Mouse (Mus musculus) thymus, postnatal 25 days (tissue): ENCODE data around the gene Nanos1.

ENCODE experiments used
- DNase-seq: peaks from one replicate; pipeline ENCODE4 v3.0.0; 2022

Gene Nanos1

DNA sequence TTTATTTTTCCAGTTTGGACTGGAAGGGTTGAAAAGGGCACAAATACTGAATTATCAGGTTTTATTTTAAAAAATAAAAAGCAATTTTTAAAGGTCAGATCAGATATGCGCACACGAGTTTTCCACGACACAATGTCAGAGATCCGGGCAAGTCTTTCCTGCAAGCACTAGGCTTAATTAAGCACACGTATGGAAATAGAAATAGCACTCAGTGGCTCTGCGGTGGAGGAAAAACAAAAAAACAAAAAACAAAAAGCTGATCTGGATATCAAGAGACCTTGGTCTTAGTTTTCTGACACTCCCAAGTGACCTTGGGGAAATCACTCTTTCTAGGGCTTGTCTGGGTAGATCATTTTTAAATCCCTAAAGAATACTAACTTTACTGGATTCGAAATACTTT, 33.7 kb downstream of the Nanos1 start:
- DNase-seq, result no peak

DNA sequence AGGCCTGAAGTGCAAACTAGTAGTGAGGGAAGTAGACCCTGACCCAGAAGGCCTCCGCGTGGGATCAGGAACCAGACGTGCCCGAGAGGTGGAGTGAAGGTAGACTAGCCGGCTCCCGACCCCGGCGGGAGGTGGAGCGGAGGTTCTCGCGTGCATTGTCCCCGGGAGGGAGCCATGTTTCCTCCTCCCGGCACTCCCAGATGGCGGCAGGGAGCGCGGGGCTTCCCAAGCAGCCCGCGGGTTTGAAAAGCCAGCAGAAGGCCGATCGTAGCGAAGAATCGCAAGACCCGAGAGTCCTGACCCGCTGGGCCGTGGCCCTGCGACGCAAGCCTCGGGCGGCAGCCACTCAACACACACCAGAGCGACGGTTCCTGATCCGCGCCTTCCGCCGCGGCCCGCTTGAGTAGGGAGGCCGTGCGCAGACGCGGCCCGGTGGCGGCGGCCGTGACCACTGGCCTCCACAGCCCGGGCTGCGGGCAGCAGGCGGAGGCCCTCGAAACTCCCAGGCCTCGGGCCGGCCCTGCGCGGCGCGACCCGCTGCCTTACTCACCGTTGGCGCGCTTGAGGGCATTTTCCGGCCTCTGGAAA, 34.2 kb downstream of the Nanos1 start:
- peak; percentile 56 for DNase-seq

- DNase-seq, result peak; percentile 94
These were observed 34.9 kb downstream of the Nanos1 start, which contains the start of gene Eif3a for GRCm38 (mm10) chr19:60790551-60791161. Gene Eif3a (minus strand): TSS chr19:60790658.

GRCm38 (mm10) chr19:60791164-60791563, 35.4 kb downstream of the Nanos1 start:
- DNase-seq, result no peak

DNA sequence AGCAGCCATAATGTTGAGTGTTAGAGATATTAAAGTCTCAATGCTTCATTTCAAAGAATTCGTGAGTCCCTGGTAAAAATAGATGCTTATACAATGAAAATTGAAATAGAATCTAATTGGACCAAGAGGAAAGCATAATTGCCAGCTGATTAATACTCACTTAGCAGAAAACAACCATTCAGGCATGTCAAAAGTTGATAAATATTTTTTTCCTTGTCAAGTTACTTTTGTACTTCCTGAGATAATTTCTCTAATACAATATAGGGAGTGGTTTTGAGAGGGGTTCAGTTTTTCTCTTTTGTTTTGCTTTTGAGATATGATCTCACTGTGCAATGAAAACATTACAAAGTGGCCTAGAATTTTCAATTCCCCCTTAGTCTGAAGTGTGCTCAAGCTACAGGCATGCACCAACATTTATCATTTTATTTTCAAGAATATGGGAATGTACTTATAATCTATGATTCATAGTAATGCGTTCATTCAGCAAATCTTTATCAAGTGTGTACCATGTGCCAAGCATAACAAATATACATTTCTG, 37.5 kb downstream of the Nanos1 start:
- DNase-seq, result no peak

DNA sequence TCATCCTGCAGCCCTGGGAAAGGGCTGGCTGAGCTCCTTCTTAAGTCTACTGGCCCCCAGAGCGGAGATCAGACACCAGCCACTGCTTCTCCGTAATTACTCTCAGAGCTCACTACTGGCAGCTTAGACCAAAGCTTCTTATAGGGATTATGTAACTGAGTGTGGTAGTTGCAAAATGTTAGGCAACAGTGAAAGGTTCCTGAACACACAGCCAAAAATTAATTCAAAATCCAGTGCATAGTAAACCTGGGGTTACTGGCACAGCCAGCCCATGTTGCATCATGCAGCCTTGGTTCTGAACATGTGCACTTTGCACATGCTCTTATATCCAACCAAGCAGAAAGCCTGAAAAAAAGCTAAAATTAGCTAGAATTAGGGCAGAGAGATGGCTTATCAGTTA, 39.5 kb downstream of the Nanos1 start:
- DNase-seq, result no peak

- no peak for DNase-seq
These were observed 41.6 kb downstream of the Nanos1 start for GRCm38 (mm10) chr19:60797415-60797814.

DNA sequence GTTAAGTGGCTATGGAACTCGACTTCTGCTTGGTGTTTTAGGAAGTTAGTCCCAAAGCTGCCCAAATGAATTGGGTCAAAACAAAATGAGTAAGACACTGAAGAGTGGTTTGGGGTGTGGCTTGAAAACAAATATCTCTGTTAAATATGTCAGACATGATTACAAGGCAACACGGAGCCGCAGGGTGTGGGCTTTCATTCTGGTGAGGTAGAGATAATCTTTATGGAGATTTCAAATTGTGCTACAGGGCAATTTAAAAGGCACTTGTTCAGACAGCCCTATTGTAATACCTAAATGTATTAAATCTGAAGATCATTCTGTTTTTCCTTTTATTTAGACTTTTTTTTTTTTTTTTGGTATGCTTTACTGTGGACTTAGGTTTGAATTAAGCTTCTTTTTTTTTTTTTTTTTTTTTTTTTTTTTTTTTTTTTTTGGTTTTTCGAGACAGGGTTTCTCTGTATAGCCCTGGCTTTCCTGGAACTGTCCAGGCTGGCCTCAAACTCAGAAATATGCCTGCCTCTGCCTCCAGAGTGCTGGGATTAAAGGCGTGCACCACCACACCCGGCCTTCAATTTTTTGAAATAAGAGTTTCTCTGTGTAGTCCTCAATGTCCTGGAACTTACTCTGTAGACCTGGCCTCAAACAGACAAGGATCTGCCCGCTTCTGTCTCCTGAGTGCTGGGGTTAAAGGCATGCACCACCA, 44.2 kb downstream of the Nanos1 start:
- no peak for DNase-seq

- DNase-seq, result no peak
These were observed 49.1 kb downstream of the Nanos1 start for GRCm38 (mm10) chr19:60804903-60805302.
